In genomic region chr8:66867679-66868078, GRCm38 (mm10) we compare ENCODE assay signal across 22 mouse cellular contexts.
"Had no signal": no experiment of that assay in that cellular context is flagged by ENCODE, and none has a peak within 500 bp of the region (broad histone marks: within the 10 kb centered on the region; RNA-seq: fewer than 3 reads in every experiment).

No protein-coding gene starts in this region.

- H3K27me3 ChIP-seq: heart, embryonic 12.5 days; hindbrain, embryonic 12.5 days; intestine, embryonic 15.5 days; limb, embryonic 12.5 days; liver, embryonic 13.5 days had no signal

- H3K4me1 ChIP-seq: heart, embryonic 12.5 days; intestine, embryonic 15.5 days; limb, embryonic 10.5 days; limb, embryonic 12.5 days had no signal

- DNase-seq: gastrocnemius, adult 2 months; gastrocnemius, postnatal 10 days; gastrocnemius, postnatal 25 days; heart, adult 18-20 months; heart, postnatal 10 days; heart, postnatal 4 days; kidney, adult 18-20 months; kidney, adult 8-10 months; kidney, postnatal 10 days; kidney, postnatal 25 days; kidney, postnatal 4 days; liver; liver, embryonic 13.5 days had no signal

- H3K9ac ChIP-seq: heart, embryonic 12.5 days; hindbrain, embryonic 12.5 days; hindbrain, embryonic 14.5 days; intestine, embryonic 15.5 days; limb, embryonic 12.5 days; liver, embryonic 13.5 days had no signal

- H3K9me3 ChIP-seq: heart, embryonic 10.5 days; heart, embryonic 12.5 days; hindbrain, embryonic 10.5 days; hindbrain, embryonic 12.5 days; intestine, embryonic 15.5 days; limb, embryonic 10.5 days; limb, embryonic 12.5 days; liver, embryonic 13.5 days had no signal

- H3K4me3 ChIP-seq: gastrocnemius, adult 2 months; heart, embryonic 10.5 days; heart, embryonic 12.5 days; hindbrain, embryonic 10.5 days; hindbrain, embryonic 12.5 days; intestine, embryonic 15.5 days; layer of hippocampus, adult 2 months; limb, embryonic 10.5 days; limb, embryonic 12.5 days; liver, embryonic 13.5 days had no signal

- H3K36me3 ChIP-seq: intestine, embryonic 15.5 days had no signal

- H3K27ac ChIP-seq: gastrocnemius, adult 2 months; heart, embryonic 10.5 days; hindbrain, embryonic 10.5 days; hindbrain, embryonic 12.5 days; hindbrain, embryonic 14.5 days; intestine, embryonic 15.5 days; layer of hippocampus, adult 2 months; limb, embryonic 10.5 days; limb, embryonic 12.5 days; liver, embryonic 13.5 days had no signal
